Mouse (Mus musculus) E14TG2a.4 (cell line): ENCODE results near the gene Nup214.

ENCODE experiments used
- CTCF ChIP-seq: conservative IDR thresholded peaks from 2 replicates; pipeline ENCODE4 v1.5.1; 2014; ENCODE audit warnings: low read length
- NANOG ChIP-seq: IDR thresholded peaks from 2 replicates; pipeline ENCODE4 v1.6.1; 2014; ENCODE audit warnings: borderline replicate concordance, low read length, mixed read lengths

DNA sequence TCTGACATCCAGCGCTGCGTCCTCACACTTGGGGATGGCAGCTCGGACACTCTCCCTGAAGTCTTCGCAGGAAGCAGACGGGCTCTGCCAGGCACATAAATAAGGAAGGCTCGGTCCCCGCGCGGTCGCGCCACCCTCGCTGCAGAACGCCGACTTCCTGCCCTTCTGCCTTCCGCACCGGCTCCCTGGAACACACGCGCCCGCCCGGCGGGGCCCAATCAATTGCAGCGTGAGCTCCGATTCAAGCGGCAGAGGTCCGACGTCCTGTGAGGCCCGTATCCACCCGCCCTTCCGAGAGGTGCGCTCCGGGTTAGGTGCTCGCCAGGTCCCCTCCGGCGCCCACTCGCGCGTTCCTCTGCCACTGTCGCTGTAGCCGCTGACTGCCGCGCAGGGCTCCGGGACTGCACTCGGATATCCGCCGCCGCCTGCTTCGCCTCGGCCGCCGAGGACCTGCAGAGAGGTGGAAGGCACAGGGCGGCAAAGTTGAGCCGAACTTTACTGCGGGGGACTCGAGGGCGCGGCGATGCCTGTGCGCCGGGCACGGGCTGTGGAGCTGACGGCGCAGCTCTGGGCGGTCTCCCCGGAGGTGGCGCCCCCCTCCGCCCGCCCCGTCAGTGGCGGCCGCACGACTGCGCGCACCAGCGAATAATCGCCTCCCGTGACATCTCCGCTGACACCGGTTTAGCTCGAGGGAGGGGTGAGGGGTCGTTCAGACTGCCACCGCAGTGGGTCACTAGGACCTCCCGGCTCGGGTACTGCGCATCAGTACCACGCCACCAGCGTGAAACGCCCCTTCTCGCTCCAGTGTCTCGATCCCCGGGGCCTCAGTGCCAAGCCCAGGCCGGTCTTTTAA is 109.1 kb downstream of the Nup214 start:
- no peak for TF ChIP-seq CTCF
- TF ChIP-seq NANOG = no peak
